Mouse (Mus musculus) intestine, embryonic 16.5 days (tissue): ENCODE measurements at regions not wholly inside any gene's neighbourhood (a gene's known extent, or its start where the extent isn't known, plus 50 kb on each side); places are given as distances from the start of the nearest gene placed in this dataset.

ENCODE experiments used
- ATAC-seq: fragments of 200-750 bp; cut with Nextera tagmentation; 2 replicates; pipeline ENCODE4 v1.8.0; 2017; ENCODE audit warnings: moderate TSS enrichment, moderate library complexity
- H3K27ac ChIP-seq: fragments of 300-500 bp; sonication (generic); 2 replicates; pipeline ENCODE4 v1.5.1; 2014; ENCODE audit warnings: mild to moderate bottlenecking, low read length
- H3K27me3 ChIP-seq: fragments of 300-500 bp; sonication (generic); replicated peaks from 2 replicates; pipeline ENCODE4 v1.6.1; 2014; ENCODE audit warnings: low read length, control low read depth, mixed read lengths; ENCODE audit not compliant: control insufficient read depth, insufficient read depth
- H3K36me3 ChIP-seq: fragments of 300-500 bp; sonication (generic); 2 replicates; pipeline ENCODE4 v1.6.1; 2014; ENCODE audit warnings: low read length, control low read depth; ENCODE audit not compliant: control insufficient read depth, insufficient read depth
- H3K4me1 ChIP-seq: fragments of 300-500 bp; sonication (generic); 2 replicates; pipeline ENCODE4 v1.6.1; 2014; ENCODE audit warnings: low read length, control low read depth, mixed read lengths; ENCODE audit not compliant: control insufficient read depth, insufficient read depth
- H3K4me2 ChIP-seq: fragments of 300-500 bp; sonication (generic); 2 replicates; pipeline ENCODE4 v1.6.1; 2014; ENCODE audit warnings: low read depth, low read length, control low read depth
- H3K4me3 ChIP-seq: fragments of 300-500 bp; sonication (generic); 2 replicates; pipeline ENCODE4 v1.5.1; 2014; ENCODE audit warnings: mild to moderate bottlenecking, low read length
- H3K9ac ChIP-seq: fragments of 300-500 bp; sonication (generic); 2 replicates; pipeline ENCODE4 v1.6.1; 2014; ENCODE audit warnings: low read depth, low read length
- H3K9me3 ChIP-seq: fragments of 300-500 bp; sonication (generic); 2 replicates; pipeline ENCODE4 v1.6.1; 2016; ENCODE audit warnings: low read length, control low read depth; ENCODE audit not compliant: control insufficient read depth
- WGBS: fragments of 180-500 bp; shearing (Covaris S2); extraction: QIAGEN DNeasy Blood & Tissue Kit; methylation state at CpG from one replicate; pipeline ENCODE4 v1.1.7; 2014; 5-methylcytosine and 5-hydroxymethylcytosine counted together

- no peak overlapping the region for H3K4me3 ChIP-seq
- H3K4me2 ChIP-seq: no peak overlapping the region
- no peaks in the 10 kb centered on the region for H3K27me3 ChIP-seq
- no peak overlapping the region for H3K27ac ChIP-seq
- H3K4me1 ChIP-seq: no peaks in the 10 kb centered on the region
- H3K9me3 ChIP-seq: no peaks in the 10 kb centered on the region
- H3K9ac ChIP-seq: no peak overlapping the region
- no peaks in the 10 kb centered on the region for H3K36me3 ChIP-seq
- ATAC-seq: no peak
- 76% methylated on average over 1 of the region's 1 CpGs for WGBS
Observed at GRCm38 (mm10) chr3:81421875-81422274, 385.7 kb downstream of the Pdgfc start.

- ATAC-seq: no peak
- H3K9ac ChIP-seq: no peak overlapping the region
- H3K27ac ChIP-seq: no peak overlapping the region
- H3K4me1 ChIP-seq: no peaks in the 10 kb centered on the region
- WGBS: 39% methylated on average over 2 of the region's 2 CpGs
- no peak overlapping the region for H3K4me2 ChIP-seq
- H3K4me3 ChIP-seq: no peak overlapping the region
- no peaks in the 10 kb centered on the region for H3K9me3 ChIP-seq
- H3K27me3 ChIP-seq: no peaks in the 10 kb centered on the region
- H3K36me3 ChIP-seq: no peaks in the 10 kb centered on the region
Observed at GRCm38 (mm10) chr3:81426765-81427164, 390.5 kb downstream of the Pdgfc start.
